Comparison of ENCODE assay signal across 7 mouse cellular contexts in genomic region chr4:98395346-98395689, GRCm38 (mm10). TPM values are rescaled to one million over a fixed set of nuclear protein-coding genes. Genes with fewer than 3 reads are reported as not detected.
DNase-seq lines count a peak whose midpoint lies in the region; ATAC-seq lines count a peak whose summit lies in the region.

No protein-coding gene starts in this region.

- H3K4me2 ChIP-seq in forebrain, embryonic 11.5 days (ENCODE audit: low read depth, low read length, severe bottlenecking), result peak overlapping the region; percentile 97
- peak overlapping the region; percentile 76 for H3K4me2 ChIP-seq in limb, embryonic 12.5 days
- peak overlapping the region; percentile 69 for H3K4me2 ChIP-seq in stomach, embryonic 15.5 days

- 3% methylated on average over 7 of the region's 7 CpGs for WGBS in forebrain, embryonic 11.5 days
- WGBS in limb, embryonic 12.5 days, result 6% methylated on average over 7 of the region's 7 CpGs
- 3% methylated on average over 7 of the region's 7 CpGs for WGBS in stomach, embryonic 15.5 days

- peak overlapping the region; percentile 96 for H3K9ac ChIP-seq in forebrain, embryonic 11.5 days (ENCODE audit: low read length)
- peak overlapping the region; percentile 98 for H3K9ac ChIP-seq in limb, embryonic 12.5 days (replicated peaks)
- peak overlapping the region; percentile 93 for H3K9ac ChIP-seq in stomach, embryonic 15.5 days

- H3K9me3 ChIP-seq in megakaryocyte, embryonic 14.5 days, result no peaks in the 10 kb centered on the region
- H3K9me3 ChIP-seq in forebrain, embryonic 11.5 days (ENCODE audit: control insufficient read depth, low read length), result no peaks in the 10 kb centered on the region
- H3K9me3 ChIP-seq in limb, embryonic 12.5 days, result no peaks in the 10 kb centered on the region
- H3K9me3 ChIP-seq in stomach, embryonic 15.5 days, result no peaks in the 10 kb centered on the region

- H3K27ac ChIP-seq in forebrain, embryonic 11.5 days (ENCODE audit: low read depth, low read length), result no peak overlapping the region
- peak overlapping the region; percentile 91 for H3K27ac ChIP-seq in limb, embryonic 12.5 days
- peak overlapping the region; percentile 77 for H3K27ac ChIP-seq in stomach, embryonic 15.5 days

- peak overlapping the region; percentile 92 for H3K4me3 ChIP-seq in megakaryocyte, embryonic 14.5 days (replicated peaks)
- peak overlapping the region; percentile 78 for H3K4me3 ChIP-seq in forebrain, embryonic 11.5 days (ENCODE audit: low read depth, low read length)
- peak overlapping the region; percentile 80 for H3K4me3 ChIP-seq in limb, embryonic 12.5 days (replicated peaks)
- peak overlapping the region; percentile 84 for H3K4me3 ChIP-seq in stomach, embryonic 15.5 days (replicated peaks)

- ATAC-seq in megakaryocyte, adult 5-6 weeks (ENCODE audit: poor library complexity, severe bottlenecking), result no peak
- ATAC-seq in forebrain, embryonic 11.5 days (replicated peaks; ENCODE audit: low FRiP score), result peak; percentile 77; the same call in 1 of the 2 replicates
- ATAC-seq in limb, embryonic 12.5 days (ENCODE audit: insufficient number of reproducible peaks, insufficient read depth, low FRiP score, low TSS enrichment, low read depth), result no peak
- ATAC-seq in stomach, embryonic 15.5 days (ENCODE audit: insufficient read depth, low FRiP score, low read depth), result no peak

- peaks cover 8% of the 10 kb centered on the region for H3K4me1 ChIP-seq in megakaryocyte, embryonic 14.5 days
- H3K4me1 ChIP-seq in forebrain, embryonic 11.5 days (replicated peaks; ENCODE audit: control insufficient read depth, insufficient read depth, low read length), result no peaks in the 10 kb centered on the region
- H3K4me1 ChIP-seq in limb, embryonic 12.5 days (replicated peaks), result no peaks in the 10 kb centered on the region; the same call in 1 of the 2 replicates
- peaks cover 3% of the 10 kb centered on the region; the same call in 1 of the 2 replicates for H3K4me1 ChIP-seq in stomach, embryonic 15.5 days

- DNase-seq in forebrain, embryonic 11.5 days (ENCODE audit: low spot score), result no peak
- DNase-seq in spleen, postnatal 10 days (ENCODE audit: low spot score in 2 of 2), result no peak
- no peak for DNase-seq in gastrocnemius, adult 8-10 months (ENCODE audit: low spot score in 2 of 2)

- H3K27me3 ChIP-seq in megakaryocyte, embryonic 14.5 days (replicated peaks), result peaks cover 18% of the 10 kb centered on the region
- no peaks in the 10 kb centered on the region for H3K27me3 ChIP-seq in forebrain, embryonic 11.5 days (ENCODE audit: control insufficient read depth, insufficient read depth, low read length)
- H3K27me3 ChIP-seq in limb, embryonic 12.5 days, result no peaks in the 10 kb centered on the region
- H3K27me3 ChIP-seq in stomach, embryonic 15.5 days (replicated peaks), result no peaks in the 10 kb centered on the region

- no peaks in the 10 kb centered on the region for H3K36me3 ChIP-seq in megakaryocyte, embryonic 14.5 days (replicated peaks; ENCODE audit: low read length)
- no peaks in the 10 kb centered on the region for H3K36me3 ChIP-seq in forebrain, embryonic 11.5 days (ENCODE audit: control insufficient read depth, insufficient read depth, low read length)
- no peaks in the 10 kb centered on the region for H3K36me3 ChIP-seq in limb, embryonic 12.5 days
- H3K36me3 ChIP-seq in stomach, embryonic 15.5 days, result no peaks in the 10 kb centered on the region

RNA-seq across cellular contexts. Expression of gene Patj, which starts 0.3 kb away (rescaled TPM):
- not detected in 2 replicates for polyA plus RNA-seq in megakaryocyte, embryonic 14.5 days (2012; ENCODE audit: insufficient read depth, low replicate concordance)
- total RNA-seq in megakaryocyte, adult 5-6 weeks (2015), result 0.60 and 3.0 TPM in 2 replicates
- 3.0 and 4.0 TPM in 2 replicates for total RNA-seq in megakaryocyte, adult 5-6 weeks (2017)
- polyA plus RNA-seq in forebrain, embryonic 11.5 days (2014; fragmentation: Nextera tagmentation; extraction: Ambion mirVana), result 12.3 and 13.0 TPM in 2 replicates
- polyA plus RNA-seq in limb, embryonic 12.5 days (2016; fragmentation: Nextera tagmentation; extraction: Ambion mirVana), result 24.9 and 26.3 TPM in 2 replicates
- polyA plus RNA-seq in stomach, embryonic 15.5 days (2015; fragmentation: Nextera tagmentation; extraction: Ambion mirVana), result 17.1 and 20.0 TPM in 2 replicates
- total RNA-seq in gastrocnemius, adult 8-10 months (2022), result 1 to 10 TPM; 2.1 to 3.9 (median 2.4) TPM

RNA-seq across cellular contexts. Expression of gene Tm2d1, which starts 12.2 kb away (rescaled TPM):
- 11.8 and 27.2 TPM in 2 replicates for polyA plus RNA-seq in megakaryocyte, embryonic 14.5 days (2012; ENCODE audit: insufficient read depth, low replicate concordance)
- 38.6 and 47.7 TPM in 2 replicates for total RNA-seq in megakaryocyte, adult 5-6 weeks (2015)
- total RNA-seq in megakaryocyte, adult 5-6 weeks (2017), result 25.2 and 28.2 TPM in 2 replicates
- 72.3 and 80.2 TPM in 2 replicates for polyA plus RNA-seq in forebrain, embryonic 11.5 days (2014; fragmentation: Nextera tagmentation; extraction: Ambion mirVana)
- polyA plus RNA-seq in limb, embryonic 12.5 days (2016; fragmentation: Nextera tagmentation; extraction: Ambion mirVana), result 87.0 and 94.6 TPM in 2 replicates
- 87.8 and 102 TPM in 2 replicates for polyA plus RNA-seq in stomach, embryonic 15.5 days (2015; fragmentation: Nextera tagmentation; extraction: Ambion mirVana)
- total RNA-seq in gastrocnemius, adult 8-10 months (2022), result 10 to 100 TPM; 37.9 to 47.5 (median 40.5) TPM

Comparison
In these comparisons a context has a peak if more than half of its experiments do, and no peak if none do; other contexts are left out.
1. RNA of gene Patj, which starts 0.3 kb away (polyA plus RNA-seq): 24.9 to 26.3 TPM in limb, embryonic 12.5 days, 17.1 to 20.0 TPM in stomach, embryonic 15.5 days and 12.3 to 13.0 TPM in forebrain, embryonic 11.5 days; not detected in megakaryocyte, embryonic 14.5 days; every median in the first group is over 10 times any median in the second.
2. Peak in every context shown above with its lines, with median percentiles within 50 percentile points of each other: H3K4me3 ChIP-seq, H3K4me2 ChIP-seq and H3K9ac ChIP-seq.